Mouse (Mus musculus): Measurements from ENCODE around the gene Hnrnph2. TPM values are rescaled to one million over a fixed set of nuclear protein-coding genes. Genes with fewer than 3 reads are reported as not detected.

Gene Hnrnph2
- total and polyA plus RNA-seq, 3 experiments: 127 to 295 (median 200) TPM

- Histone ChIP-seq H3K79me2 (ENCODE audit: control insufficient read depth, insufficient read depth, low read length, poor library complexity) (peaks cover 42% of the 10 kb centered on the region), H3K27me3 (ENCODE audit: control insufficient read depth in 1 of 2, insufficient read depth in 2 of 2, low read length in 2 of 2) (no peaks in the 10 kb centered on the region), H3K36me3 (ENCODE audit: control insufficient read depth in 1 of 2, insufficient read depth in 2 of 2, low read length in 2 of 2) (peaks cover 18 to 35% of the 10 kb centered on the region in 2 experiments), H3K27ac (ENCODE audit: control insufficient read depth, low read depth, low read length) (peak overlapping the region; percentile 45), H3K9me3 (replicated peaks; ENCODE audit: insufficient read depth, low read length) (no peaks in the 10 kb centered on the region), H3K4me3 (ENCODE audit: control insufficient read depth in 1 of 2, insufficient read depth in 1 of 2, low read depth in 2 of 2, low read length in 2 of 2) (peak overlapping the region in 1 of 2 experiments; percentile 15; a peak in 1 of 4 replicates), H3K9ac (ENCODE audit: control insufficient read depth, low read depth, low read length, poor library complexity, severe bottlenecking) (peak overlapping the region; percentile 69; the same call in 1 of the 2 replicates), H3K4me1 (ENCODE audit: control insufficient read depth in 1 of 2, insufficient read depth in 2 of 2, low read length in 2 of 2) (peaks cover 7 to 12% of the 10 kb centered on the region in 2 experiments; a peak in 3 of 4 replicates)
- DNase-seq (ENCODE audit: low read depth, low spot score): no peak
- TF ChIP-seq GATA1 (IDR thresholded peaks at IDR 0.05; ENCODE audit: low read depth, low read length) (no peak), NELFE (IDR thresholded peaks at IDR 0.05; ENCODE audit: low read depth, low read length) (no peak), MEF2A (IDR thresholded peaks at IDR 0.05; ENCODE audit: extremely low read depth, insufficient replicate concordance, low read depth, low read length, poor library complexity, severe bottlenecking) (no peak), POLR2AphosphoS2 (IDR thresholded peaks at IDR 0.05; ENCODE audit: low read length) (no peak), HCFC1 (IDR thresholded peaks at IDR 0.05; ENCODE audit: low read depth, low read length) (no peak), MYC (IDR thresholded peaks at IDR 0.05; ENCODE audit: low read depth, low read length) (no peak), RCOR1 (IDR thresholded peaks at IDR 0.05; ENCODE audit: low read depth, low read length) (no peak)
These were observed 12.7 kb upstream of the Hnrnph2 start for GRCm38 (mm10) chrX:134588261-134588660.

GRCm38 (mm10) chrX:134588997-134589396 lies 12.0 kb upstream of the Hnrnph2 start:
- Histone ChIP-seq H3K27me3 (ENCODE audit: control insufficient read depth in 1 of 2, insufficient read depth in 2 of 2, low read length in 2 of 2) (no peaks in the 10 kb centered on the region), H3K79me2 (ENCODE audit: control insufficient read depth, insufficient read depth, low read length, poor library complexity) (peaks cover 35% of the 10 kb centered on the region), H3K36me3 (ENCODE audit: control insufficient read depth in 1 of 2, insufficient read depth in 2 of 2, low read length in 2 of 2) (peaks cover 18 to 31% of the 10 kb centered on the region in 2 experiments), H3K4me1 (ENCODE audit: control insufficient read depth in 1 of 2, insufficient read depth in 2 of 2, low read length in 2 of 2) (peaks cover 6 to 12% of the 10 kb centered on the region in 2 experiments; a peak in 3 of 4 replicates), H3K4me3 (ENCODE audit: control insufficient read depth in 1 of 2, insufficient read depth in 1 of 2, low read depth in 2 of 2, low read length in 2 of 2) (no peak overlapping the region), H3K9ac (ENCODE audit: control insufficient read depth, low read depth, low read length, poor library complexity, severe bottlenecking) (peak overlapping the region; percentile 69), H3K27ac (ENCODE audit: control insufficient read depth, low read depth, low read length) (peak overlapping the region; percentile 45), H3K9me3 (replicated peaks; ENCODE audit: insufficient read depth, low read length) (no peaks in the 10 kb centered on the region)
- TF ChIP-seq POLR2A (IDR thresholded peaks at IDR 0.05; ENCODE audit: control insufficient read depth in 1 of 2, insufficient read depth in 1 of 2, low read depth in 1 of 2, low read length in 2 of 2, poor library complexity in 1 of 2) (no peak), NELFE (IDR thresholded peaks at IDR 0.05; ENCODE audit: low read depth, low read length) (no peak), TBP (IDR thresholded peaks at IDR 0.05; ENCODE audit: low read depth, low read length) (no peak), USF1 (IDR thresholded peaks at IDR 0.05; ENCODE audit: low read depth, low read length) (no peak), ZNF384 (IDR thresholded peaks at IDR 0.05; ENCODE audit: low read depth, low read length) (no peak), BHLHE40 (IDR thresholded peaks at IDR 0.05; ENCODE audit: borderline replicate concordance, low read depth, low read length) (no peak), MAZ (IDR thresholded peaks at IDR 0.05; ENCODE audit: low read depth, low read length) (no peak), CHD1 (IDR thresholded peaks at IDR 0.05; ENCODE audit: low read depth, low read length) (no peak), MYB (IDR thresholded peaks at IDR 0.05; ENCODE audit: low read depth, low read length) (no peak), RAD21 (IDR thresholded peaks at IDR 0.05; ENCODE audit: low read depth, low read length) (no peak), ZMIZ1 (IDR thresholded peaks at IDR 0.05; ENCODE audit: low read depth, low read length) (no peak), ZKSCAN1 (IDR thresholded peaks at IDR 0.05; ENCODE audit: low read depth, low read length) (no peak), HCFC1 (IDR thresholded peaks at IDR 0.05; ENCODE audit: low read depth, low read length) (no peak), MEF2A (IDR thresholded peaks at IDR 0.05; ENCODE audit: extremely low read depth, insufficient replicate concordance, low read depth, low read length, poor library complexity, severe bottlenecking) (no peak), MAFK (IDR thresholded peaks at IDR 0.05; ENCODE audit: borderline replicate concordance, low read depth, low read length) (no peak), GATA1 (IDR thresholded peaks at IDR 0.05; ENCODE audit: low read depth, low read length) (no peak), TAL1 (IDR thresholded peaks at IDR 0.05; ENCODE audit: low read length) (no peak), CHD2 (IDR thresholded peaks at IDR 0.05; ENCODE audit: low read length) (no peak), CTCF (IDR thresholded peaks at IDR 0.05 in 2 of 3, conservative IDR thresholded peaks at IDR 0.05 in 1 of 3; ENCODE audit: control insufficient read depth in 1 of 3, insufficient read depth in 1 of 3, low read depth in 2 of 3, low read length in 3 of 3, poor library complexity in 1 of 3, severe bottlenecking in 1 of 3) (no peak), USF2 (IDR thresholded peaks at IDR 0.05; ENCODE audit: borderline replicate concordance in 1 of 2, insufficient read depth in 1 of 2, low read depth in 1 of 2, low read length in 2 of 2) (no peak)
- peak; percentile 52 for DNase-seq (ENCODE audit: low read depth, low spot score)
